Mouse (Mus musculus): ENCODE data around the gene Cryzl1.

- TF ChIP-seq CTCF (IDR thresholded peaks at IDR 0.05): no peak
- peak; percentile 82 for TF ChIP-seq POLR2A (IDR thresholded peaks at IDR 0.05; ENCODE audit: insufficient read depth, low read depth, low read length)
- 0 out of 2 replicates have a peak, but pooled peaks have one; percentile 32 for TF ChIP-seq EP300 (IDR thresholded peaks at IDR 0.05; ENCODE audit: insufficient read depth, low read depth, low read length)
Observed at GRCm38 (mm10) chr16:91688619-91689334, 40.0 kb downstream of the Cryzl1 start, which contains the start of gene Donson.
